Mouse (Mus musculus): ENCODE data around the gene Tcl1b1. TPM values are rescaled to one million over a fixed set of nuclear protein-coding genes. Genes with fewer than 3 reads are reported as not detected.
"Not testable (repeated sequence)": the region's sequence is repeated elsewhere in the genome, so short reads cannot be mapped to it uniquely, and the experiment has no call there.

Gene Tcl1b1
- total and polyA plus RNA-seq, 2 experiments from 2014 or later, result not detected

- H3K4me1 ChIP-seq (ENCODE audit: insufficient read depth, low read length), result no peaks in the 10 kb centered on the region
- H3K4me3 ChIP-seq (ENCODE audit: low read depth, low read length), result no peak overlapping the region
- WGBS, result 91% methylated on average over 2 of the region's 2 CpGs
- TF ChIP-seq CTCF (IDR thresholded peaks at IDR 0.05), result no peak
- H3K27me3 ChIP-seq (ENCODE audit: insufficient read depth, low read length), result no peaks in the 10 kb centered on the region
- no peak overlapping the region for H3K27ac ChIP-seq (ENCODE audit: low read depth, low read length)
- no peak overlapping the region for H3K4me2 ChIP-seq (ENCODE audit: low read depth, low read length, poor library complexity, severe bottlenecking)
- H3K9ac ChIP-seq (replicated peaks; ENCODE audit: low read length, poor library complexity, severe bottlenecking), result no peak overlapping the region
- H3K9me3 ChIP-seq (ENCODE audit: low read length), result no peaks in the 10 kb centered on the region
- DNase-seq (ENCODE audit: low spot score), result no peak
- no peaks in the 10 kb centered on the region for H3K36me3 ChIP-seq (ENCODE audit: insufficient read depth, low read length)
- ATAC-seq (ENCODE audit: low FRiP score), result no peak
Measured at GRCm38 (mm10) chr12:105127607-105128006, 31.9 kb upstream of the Tcl1b1 start.

DNA sequence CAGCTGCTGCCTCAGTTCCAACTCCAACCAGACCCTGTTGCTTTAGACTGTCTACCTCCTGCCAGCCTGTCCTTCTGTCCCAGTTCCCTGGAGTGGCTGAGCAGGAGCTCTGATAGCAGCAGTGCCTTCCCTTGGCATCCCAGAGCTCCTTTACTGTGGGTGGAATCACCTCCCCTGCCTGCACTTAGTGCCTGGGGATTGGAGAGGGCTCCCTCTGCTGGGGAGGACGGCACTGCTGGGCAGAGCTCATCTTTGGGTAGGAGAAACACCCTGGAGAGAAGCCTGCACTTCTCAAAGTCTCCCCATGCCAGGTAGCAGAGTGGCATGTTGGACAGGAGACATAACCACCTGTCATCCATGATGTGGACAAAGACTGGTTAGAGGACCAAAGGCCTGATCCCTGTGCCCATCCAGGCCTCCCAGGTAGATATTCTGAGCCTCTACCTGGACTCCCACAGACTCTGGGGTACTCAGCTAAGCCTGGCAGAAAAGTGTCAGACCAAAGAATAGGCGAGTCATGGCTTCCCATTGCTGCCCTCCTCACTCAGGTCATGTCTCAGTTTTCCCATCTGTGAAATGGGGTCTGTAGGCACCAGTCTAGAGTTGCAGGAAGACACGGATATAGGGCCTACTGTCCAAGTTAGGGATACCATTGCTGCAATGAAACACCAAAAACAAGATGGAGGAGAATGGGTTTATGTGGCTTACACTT, 29.8 kb upstream of the Tcl1b1 start:
- not testable (repeated sequence) for H3K9me3 ChIP-seq (ENCODE audit: low read length); H3K27me3 ChIP-seq (ENCODE audit: insufficient read depth, low read length); H3K4me2 ChIP-seq (ENCODE audit: low read depth, low read length, poor library complexity, severe bottlenecking); H3K4me3 ChIP-seq (ENCODE audit: low read depth, low read length); H3K9ac ChIP-seq (replicated peaks; ENCODE audit: low read length, poor library complexity, severe bottlenecking); DNase-seq (ENCODE audit: low spot score); H3K4me1 ChIP-seq (ENCODE audit: insufficient read depth, low read length); ATAC-seq (ENCODE audit: low FRiP score); H3K27ac ChIP-seq (ENCODE audit: low read depth, low read length); H3K36me3 ChIP-seq (ENCODE audit: insufficient read depth, low read length)
- 59% methylated on average over 3 of the region's 3 CpGs for WGBS

- H3K4me2 ChIP-seq (ENCODE audit: low read depth, low read length, poor library complexity, severe bottlenecking); H3K9me3 ChIP-seq (ENCODE audit: low read length); H3K4me1 ChIP-seq (ENCODE audit: insufficient read depth, low read length); ATAC-seq (ENCODE audit: low FRiP score); H3K9ac ChIP-seq (replicated peaks; ENCODE audit: low read length, poor library complexity, severe bottlenecking); H3K27ac ChIP-seq (ENCODE audit: low read depth, low read length); DNase-seq (ENCODE audit: low spot score); H3K4me3 ChIP-seq (ENCODE audit: low read depth, low read length); H3K36me3 ChIP-seq (ENCODE audit: insufficient read depth, low read length); H3K27me3 ChIP-seq (ENCODE audit: insufficient read depth, low read length): not testable (repeated sequence)
- WGBS, result 67% methylated on average over 2 of the region's 2 CpGs
Measured at GRCm38 (mm10) chr12:105134167-105134566, 25.3 kb upstream of the Tcl1b1 start.

DNA sequence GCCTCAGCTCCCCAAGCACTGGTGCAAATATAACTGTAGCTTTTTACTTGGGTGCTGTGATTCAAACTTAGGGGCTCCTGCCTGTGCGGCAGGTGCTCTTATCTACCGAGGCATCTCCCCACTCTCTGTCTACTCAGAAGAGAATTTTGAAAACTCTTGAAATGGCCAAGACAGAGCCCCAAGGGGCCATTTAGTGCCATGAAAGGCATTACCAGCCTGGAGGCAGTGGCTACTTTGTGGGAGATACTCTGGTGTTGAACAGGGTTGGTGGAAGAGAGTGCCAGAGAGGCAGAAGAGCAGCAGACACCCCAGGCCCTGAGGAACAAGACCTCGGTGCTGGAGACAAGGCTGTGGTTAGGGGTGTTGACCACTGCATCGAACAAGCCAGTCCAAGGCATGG, 24.7 kb upstream of the Tcl1b1 start:
- not testable (repeated sequence) for H3K4me3 ChIP-seq (ENCODE audit: low read depth, low read length); DNase-seq (ENCODE audit: low spot score); H3K9me3 ChIP-seq (ENCODE audit: low read length); ATAC-seq (ENCODE audit: low FRiP score); H3K27ac ChIP-seq (ENCODE audit: low read depth, low read length); H3K36me3 ChIP-seq (ENCODE audit: insufficient read depth, low read length); H3K9ac ChIP-seq (replicated peaks; ENCODE audit: low read length, poor library complexity, severe bottlenecking); H3K4me2 ChIP-seq (ENCODE audit: low read depth, low read length, poor library complexity, severe bottlenecking); H3K27me3 ChIP-seq (ENCODE audit: insufficient read depth, low read length); H3K4me1 ChIP-seq (ENCODE audit: insufficient read depth, low read length)
- WGBS, result 83% methylated on average over 4 of the region's 4 CpGs

- H3K4me3 ChIP-seq (ENCODE audit: low read depth, low read length); H3K36me3 ChIP-seq (ENCODE audit: insufficient read depth, low read length); H3K4me2 ChIP-seq (ENCODE audit: low read depth, low read length, poor library complexity, severe bottlenecking); DNase-seq (ENCODE audit: low spot score); H3K9ac ChIP-seq (replicated peaks; ENCODE audit: low read length, poor library complexity, severe bottlenecking); ATAC-seq (ENCODE audit: low FRiP score); H3K27ac ChIP-seq (ENCODE audit: low read depth, low read length); H3K27me3 ChIP-seq (ENCODE audit: insufficient read depth, low read length); H3K9me3 ChIP-seq (ENCODE audit: low read length); H3K4me1 ChIP-seq (ENCODE audit: insufficient read depth, low read length): not testable (repeated sequence)
- 75% methylated on average over 1 of the region's 1 CpGs for WGBS
Measured at GRCm38 (mm10) chr12:105137729-105138128, 21.8 kb upstream of the Tcl1b1 start.

DNA sequence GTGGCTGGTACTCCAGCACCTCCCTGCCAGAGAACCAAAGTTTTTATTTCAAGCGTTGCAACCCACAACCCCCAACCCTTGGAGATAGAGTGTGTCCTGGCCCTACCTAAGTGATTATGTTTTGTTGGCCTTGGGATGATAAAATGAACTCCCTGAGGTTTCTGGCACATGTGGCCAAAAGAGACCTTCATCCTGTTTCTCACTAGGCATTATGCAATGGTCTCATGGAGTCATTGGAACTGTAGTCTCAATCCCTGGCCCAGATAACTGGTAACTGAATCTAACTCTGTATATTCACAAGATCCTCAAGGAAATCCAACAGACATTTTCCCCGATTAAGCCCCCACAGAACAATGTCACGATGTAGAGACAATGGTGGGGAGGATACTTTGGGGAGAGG, 16.4 kb upstream of the Tcl1b1 start:
- Histone ChIP-seq H3K4me1 (ENCODE audit: insufficient read depth, low read length) (no peaks in the 10 kb centered on the region), H3K4me2 (ENCODE audit: low read depth, low read length, poor library complexity, severe bottlenecking) (no peak overlapping the region), H3K27me3 (ENCODE audit: insufficient read depth, low read length) (no peaks in the 10 kb centered on the region), H3K4me3 (ENCODE audit: low read depth, low read length) (no peak overlapping the region), H3K9me3 (ENCODE audit: low read length) (no peaks in the 10 kb centered on the region), H3K27ac (ENCODE audit: low read depth, low read length) (no peak overlapping the region), H3K9ac (replicated peaks; ENCODE audit: low read length, poor library complexity, severe bottlenecking) (no peak overlapping the region), H3K36me3 (ENCODE audit: insufficient read depth, low read length) (no peaks in the 10 kb centered on the region)
- no peak for ATAC-seq (ENCODE audit: low FRiP score)
- TF ChIP-seq CTCF (IDR thresholded peaks at IDR 0.05), result no peak
- WGBS, result 95% methylated on average over 3 of the region's 3 CpGs
- DNase-seq (ENCODE audit: low spot score), result no peak

GRCm38 (mm10) chr12:105144928-105145327, 14.6 kb upstream of the Tcl1b1 start:
- H3K27me3 ChIP-seq (ENCODE audit: insufficient read depth, low read length), result not testable (repeated sequence)
- 50% methylated on average over 1 of the region's 1 CpGs for WGBS

More at GRCm38 (mm10) chr12:105144928-105145327, 14.6 kb upstream of the Tcl1b1 start:
- not testable (repeated sequence) for H3K4me3 ChIP-seq (ENCODE audit: low read depth, low read length); ATAC-seq (ENCODE audit: low FRiP score); H3K36me3 ChIP-seq (ENCODE audit: insufficient read depth, low read length); H3K4me1 ChIP-seq (ENCODE audit: insufficient read depth, low read length); H3K9ac ChIP-seq (replicated peaks; ENCODE audit: low read length, poor library complexity, severe bottlenecking); H3K9me3 ChIP-seq (ENCODE audit: low read length); DNase-seq (ENCODE audit: low spot score); H3K4me2 ChIP-seq (ENCODE audit: low read depth, low read length, poor library complexity, severe bottlenecking); H3K27ac ChIP-seq (ENCODE audit: low read depth, low read length)
